Mouse (Mus musculus): ENCODE results near the gene Qrich2.
"Not testable (repeated sequence)": the region's sequence is repeated elsewhere in the genome, so short reads cannot be mapped to it uniquely, and the experiment has no call there.

The Qrich2 gene

DNA sequence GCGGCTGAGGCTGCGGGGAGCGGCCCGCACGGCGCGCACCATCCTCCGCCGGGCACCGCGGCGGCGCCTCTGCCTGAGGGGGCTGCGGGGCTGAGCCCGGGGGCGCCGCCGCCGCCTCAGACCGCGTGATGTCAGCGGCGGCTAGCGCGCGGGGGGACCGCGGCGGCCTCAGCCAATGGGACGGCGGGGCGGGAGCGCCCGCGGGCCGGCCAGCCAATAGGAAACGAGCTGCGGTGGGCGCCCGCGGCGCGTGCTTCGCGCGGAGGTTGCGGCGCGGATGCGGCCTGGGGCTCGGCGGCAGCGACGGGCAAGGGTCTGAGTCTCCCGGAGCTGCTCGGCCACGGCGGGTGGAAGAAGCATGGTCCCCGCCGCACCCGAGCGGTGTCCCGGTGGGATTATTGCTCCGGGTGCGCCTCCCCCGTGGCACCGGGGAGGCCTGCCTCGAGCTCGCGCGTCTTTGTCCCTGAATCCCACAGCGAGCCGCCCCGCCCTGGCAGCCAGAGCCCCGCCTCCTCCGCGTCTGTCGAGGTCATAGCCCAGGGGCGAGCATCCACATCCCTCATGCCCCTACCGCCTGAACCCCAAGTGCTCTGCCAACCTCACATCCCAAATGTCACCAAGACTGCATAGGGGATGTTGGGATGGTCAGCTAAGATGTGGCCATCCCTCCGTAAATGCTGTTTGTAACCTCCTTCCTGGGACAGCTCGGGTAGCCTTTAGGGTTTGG is 53.0 kb downstream of the Qrich2 start, which contains the start of gene Rnf157:
Rnf157 (minus strand) TSS at position 129 of the 727 bp plus-strand sequence.
- CTCF ChIA-PET = no interaction called here

DNA sequence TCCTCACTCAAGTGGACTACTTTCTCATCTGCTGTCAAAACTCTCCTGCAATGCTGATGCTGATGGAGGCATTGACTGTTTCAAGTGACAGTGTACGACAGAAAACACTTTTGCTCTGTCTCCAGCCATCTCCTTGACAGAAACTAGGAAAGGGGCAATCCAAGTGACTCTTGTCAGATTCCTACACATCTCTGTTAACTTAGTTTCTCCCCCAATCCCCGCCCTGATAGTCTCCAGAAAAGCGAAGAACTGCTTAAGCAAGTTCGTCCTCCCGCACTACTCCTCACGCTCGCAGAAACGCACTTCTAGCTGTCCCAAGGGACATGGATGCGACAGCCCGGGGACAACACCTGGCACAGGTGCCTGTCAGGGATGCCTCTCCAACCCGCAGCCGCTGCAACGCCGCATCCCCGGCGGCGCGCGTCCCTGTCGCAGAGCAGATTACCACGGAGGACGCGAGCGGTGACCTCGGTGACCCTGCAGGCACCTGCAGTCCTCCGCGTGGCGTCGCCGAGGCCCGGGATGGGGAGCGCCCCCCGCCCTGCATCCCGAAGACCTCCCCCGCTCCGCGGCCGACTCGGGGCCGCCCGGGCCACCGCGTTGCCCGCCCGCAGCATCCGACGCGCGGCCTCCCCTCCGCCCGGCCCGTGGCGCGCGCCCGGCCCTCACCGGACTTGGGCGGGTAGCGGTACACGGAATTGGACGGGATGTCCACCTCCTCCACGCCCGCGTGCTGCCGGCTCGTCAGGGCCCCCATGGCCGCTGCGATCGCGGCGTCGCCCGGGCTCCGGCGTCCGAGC is 53.8 kb downstream of the Qrich2 start:
- CTCF ChIA-PET = interaction anchor here (0.7 to 1.0 kb wide), 2 partner anchors 25 to 32 kb away, joined by 3 to 4 read pairs; no protein-coding TSS in a partner anchor

DNA sequence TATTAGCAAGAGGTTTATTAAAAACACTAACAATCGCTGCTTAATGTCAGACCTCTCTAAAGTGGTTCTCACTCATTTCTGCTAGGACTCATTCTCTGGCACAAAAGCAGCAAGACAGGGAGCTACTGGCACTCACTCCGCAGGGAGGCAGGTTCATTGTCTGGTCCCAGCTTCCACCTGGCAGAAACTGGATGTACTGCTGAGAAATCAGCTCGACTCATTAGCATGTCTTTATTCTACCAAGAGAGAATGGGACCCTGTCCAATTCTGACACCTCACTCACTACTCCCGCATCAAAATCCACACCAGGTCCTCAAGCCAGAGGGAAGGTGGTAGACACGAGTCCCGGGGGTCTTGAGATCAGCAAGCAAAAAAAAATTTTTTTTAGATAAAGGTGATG is 54.5 kb downstream of the Qrich2 start:
- CTCF ChIA-PET = interaction anchor here (0.7 to 1.0 kb wide), 2 partner anchors 26 to 31 kb away, joined by 3 to 4 read pairs; no protein-coding TSS in a partner anchor

DNA sequence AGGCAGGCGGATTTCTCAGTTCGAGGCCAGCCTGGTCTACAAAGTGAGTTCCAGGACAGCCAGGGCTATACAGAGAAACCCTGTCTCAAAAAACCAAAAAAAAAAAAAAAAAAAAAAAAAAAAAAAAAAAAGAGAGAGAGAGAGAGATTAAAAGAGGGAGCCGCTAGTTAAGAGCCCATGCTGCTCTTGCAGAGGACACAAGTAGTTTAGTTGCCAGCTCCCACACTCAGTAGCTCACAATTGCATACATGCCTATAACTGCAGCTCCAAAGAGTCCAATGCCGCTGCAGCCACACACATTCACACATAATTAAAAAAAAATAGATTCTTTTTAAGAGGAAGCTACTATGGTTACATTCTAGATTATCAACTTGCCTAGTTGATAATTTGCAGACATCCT is 55.6 kb downstream of the Qrich2 start:
- CTCF ChIA-PET = not testable (repeated sequence)

DNA sequence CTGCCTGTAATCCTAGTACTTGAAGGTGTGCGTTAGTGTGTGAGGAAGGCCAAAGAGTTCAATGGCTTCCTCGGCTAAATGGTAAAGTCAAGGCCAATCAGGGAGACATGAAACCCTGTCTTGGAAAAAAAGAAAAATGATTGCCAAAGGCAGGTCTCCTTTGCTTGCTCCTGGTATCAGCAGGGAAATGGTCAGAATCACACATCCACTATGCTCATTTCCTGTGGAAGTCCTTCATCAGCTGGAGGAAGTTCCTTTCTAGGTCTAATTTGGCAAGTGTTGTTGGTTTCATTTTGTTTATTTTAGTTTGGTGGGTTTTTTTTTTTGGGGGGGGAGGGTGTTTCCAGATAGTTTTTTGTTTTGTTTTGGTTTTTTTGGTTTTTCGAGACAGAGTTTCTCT is 57.0 kb downstream of the Qrich2 start:
- CTCF ChIA-PET = interaction anchor here (0.7 to 0.9 kb wide), 2 partner anchors 197 to 388 kb away, joined by 6 to 8 read pairs; no protein-coding TSS in a partner anchor

DNA sequence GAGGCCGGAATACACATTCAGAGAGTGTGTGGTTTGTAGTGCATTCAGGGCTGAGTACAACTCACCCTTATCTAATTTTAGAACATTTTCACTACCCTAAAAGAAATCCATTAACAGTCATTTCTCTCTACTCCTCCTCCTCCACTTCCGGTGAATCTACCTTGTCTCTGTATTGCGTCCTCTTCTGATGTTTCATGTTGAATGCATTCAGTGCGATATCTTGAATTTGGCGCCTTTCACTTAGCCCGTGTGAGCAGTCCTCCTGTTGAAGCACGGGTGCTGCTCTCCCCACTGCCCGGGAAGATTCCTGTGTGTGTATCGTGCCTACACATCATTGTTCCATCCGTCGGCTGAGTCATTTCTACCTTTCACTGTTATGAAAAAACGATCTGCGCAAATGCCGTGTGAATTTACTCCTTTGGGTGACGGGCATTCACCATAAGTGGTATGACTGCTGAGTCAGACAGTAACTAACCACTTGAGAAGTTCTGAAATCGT is 59.8 kb downstream of the Qrich2 start:
- CTCF ChIA-PET = interaction anchor here (0.8 kb wide), 1 partner anchor 16 kb away, joined by 3 read pairs; no protein-coding TSS in a partner anchor

DNA sequence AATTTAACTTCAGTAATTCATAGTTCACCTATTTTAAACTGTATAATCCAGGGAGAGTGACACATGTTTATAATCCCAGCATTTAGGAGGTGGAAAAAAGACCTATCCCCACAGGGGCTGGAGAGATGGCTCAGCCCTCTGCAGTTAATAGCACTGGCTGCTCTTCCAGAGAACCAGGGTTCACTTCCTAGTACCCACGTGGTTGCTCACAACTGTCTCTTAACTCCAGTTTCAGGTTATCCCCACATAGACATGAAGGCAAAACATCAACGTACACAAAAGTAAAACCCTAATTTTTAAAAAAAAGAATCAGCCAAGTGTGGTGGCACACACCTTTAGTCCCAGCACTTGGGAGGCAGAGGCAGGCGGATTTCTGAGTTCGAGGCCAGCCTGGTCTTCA is 60.4 kb downstream of the Qrich2 start:
- CTCF ChIA-PET = interaction anchor here (0.5 to 0.7 kb wide), 2 partner anchors 41 to 215 kb away, joined by 4 to 7 read pairs; no protein-coding TSS in a partner anchor

DNA sequence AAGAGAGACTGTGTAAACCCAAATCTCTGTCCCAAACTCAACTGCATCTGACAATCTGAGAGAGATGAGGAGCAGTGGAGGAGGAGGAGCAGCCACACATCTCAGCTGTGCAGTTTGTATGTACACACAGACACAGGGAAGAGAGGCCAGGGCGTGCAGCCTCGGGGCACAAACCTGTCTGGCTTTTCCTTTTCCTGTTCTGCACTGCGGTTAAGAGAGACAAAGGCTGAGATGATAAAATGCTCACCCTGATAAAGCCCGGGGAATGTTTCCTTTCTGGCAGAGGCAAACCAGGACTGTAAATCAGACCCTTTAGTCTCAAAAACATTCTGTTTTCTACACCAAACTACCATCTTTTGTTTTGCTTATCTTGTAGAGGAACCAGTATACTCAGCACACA is 65.5 kb downstream of the Qrich2 start:
- CTCF ChIA-PET = no interaction called here

DNA sequence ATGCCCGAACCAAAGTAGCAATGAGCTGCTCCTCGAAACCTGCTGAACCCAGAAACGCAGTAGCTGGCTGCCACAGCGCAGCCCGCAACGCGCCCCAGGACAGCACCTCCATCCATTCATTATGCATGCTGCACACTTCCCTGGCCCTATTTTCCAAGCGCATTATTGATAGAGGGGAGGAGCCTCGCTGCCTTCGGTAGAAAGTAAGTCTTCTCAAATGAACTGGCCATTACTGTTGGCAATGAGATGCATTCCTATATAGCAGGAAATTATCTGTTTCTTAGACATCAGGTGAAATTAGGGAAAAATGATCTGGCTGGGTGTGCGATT is 67.7 kb downstream of the Qrich2 start:
- CTCF ChIA-PET = no interaction called here

DNA sequence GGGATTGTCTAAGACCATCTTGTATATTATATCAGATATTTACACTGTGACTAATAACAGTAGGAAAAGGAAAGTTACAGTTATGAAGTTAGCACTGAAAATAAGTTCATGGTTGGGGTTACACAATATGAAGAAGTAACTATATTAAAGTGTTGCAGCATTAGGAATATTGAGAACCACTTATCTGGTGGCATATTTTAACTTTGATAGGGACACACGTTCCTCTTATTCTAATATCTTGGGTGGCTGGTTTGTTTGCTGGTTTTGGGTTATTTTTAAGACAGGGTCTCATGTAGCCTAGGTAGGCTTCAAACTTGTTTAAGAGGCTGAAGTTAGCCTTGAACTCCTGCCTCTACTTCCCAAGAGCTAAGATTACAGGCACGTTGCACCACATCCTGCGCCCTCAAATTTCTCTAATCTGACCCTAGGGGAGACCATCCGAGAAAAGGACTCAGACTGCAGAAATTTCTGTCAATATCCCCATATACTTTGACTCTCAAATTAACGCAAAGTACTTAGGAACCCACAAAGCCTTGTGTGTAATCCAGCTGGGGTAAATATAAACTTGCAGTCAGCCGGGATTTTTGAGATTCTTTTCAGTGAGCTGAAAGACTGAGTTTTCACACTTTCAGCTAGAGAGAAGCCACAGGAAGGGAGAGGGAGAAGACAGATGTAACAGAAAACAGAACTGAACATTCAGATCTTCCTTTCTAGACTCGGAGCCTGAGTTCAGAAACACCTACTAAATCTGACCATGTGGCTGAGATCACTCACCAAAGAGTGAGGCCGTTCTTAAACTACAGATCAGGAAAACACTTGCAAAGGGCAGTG is 68.3 kb downstream of the Qrich2 start:
- CTCF ChIA-PET = no interaction called here

DNA sequence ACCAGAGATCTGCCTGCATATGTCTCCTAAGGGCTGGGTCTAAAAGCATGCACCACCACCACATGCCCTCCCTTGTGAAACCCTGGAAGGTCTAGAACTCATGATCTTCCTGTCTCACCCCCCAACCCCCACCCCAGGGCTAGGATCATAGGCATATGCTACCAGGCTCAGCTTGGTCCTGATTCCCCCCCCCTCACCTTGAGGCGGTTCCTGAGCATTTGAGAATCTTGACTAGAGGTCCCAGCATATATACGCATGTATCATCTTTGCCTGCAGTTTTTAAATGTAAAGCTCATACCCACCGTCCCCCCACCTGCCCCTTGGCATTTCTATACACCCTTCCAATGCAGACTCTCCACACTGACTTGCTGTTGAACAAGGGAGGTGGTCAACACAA is 69.1 kb downstream of the Qrich2 start:
- CTCF ChIA-PET = interaction anchor here (0.6 kb wide), 1 partner anchor 39 kb away, joined by 3 read pairs; no protein-coding TSS in a partner anchor

DNA sequence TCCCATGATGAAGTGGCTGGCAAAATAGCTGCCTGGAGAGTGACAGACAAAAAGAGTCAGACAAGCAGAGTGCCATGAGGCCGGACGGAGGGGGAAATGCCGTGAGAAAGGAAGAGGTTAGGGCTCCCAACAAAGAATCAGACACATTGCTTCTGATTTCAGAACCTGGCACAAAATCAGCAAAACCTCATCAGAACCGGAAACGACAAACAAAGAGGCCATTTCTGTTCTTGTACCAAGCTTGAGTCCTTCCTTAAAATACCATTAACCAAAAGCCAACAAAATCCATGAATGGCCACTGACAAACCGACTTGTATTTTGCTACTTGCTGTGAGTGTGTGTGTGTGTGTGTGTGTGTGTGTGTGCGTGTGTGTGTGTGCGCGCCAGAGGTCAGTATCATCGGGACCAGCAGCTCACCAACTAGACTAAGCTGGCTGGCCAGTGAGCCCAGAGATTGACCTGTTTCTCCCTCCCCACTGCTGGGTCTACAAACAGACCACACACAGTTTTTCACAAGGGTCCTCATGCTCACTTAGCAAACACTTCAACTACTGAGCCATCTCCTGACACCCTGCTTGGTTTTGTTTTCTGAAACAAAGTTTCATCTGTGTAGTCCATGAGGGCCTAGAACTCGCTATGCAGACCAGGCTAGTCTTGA is 69.6 kb downstream of the Qrich2 start:
- CTCF ChIA-PET = interaction anchor here (0.6 kb wide), 1 partner anchor 39 kb away, joined by 3 read pairs; no protein-coding TSS in a partner anchor

DNA sequence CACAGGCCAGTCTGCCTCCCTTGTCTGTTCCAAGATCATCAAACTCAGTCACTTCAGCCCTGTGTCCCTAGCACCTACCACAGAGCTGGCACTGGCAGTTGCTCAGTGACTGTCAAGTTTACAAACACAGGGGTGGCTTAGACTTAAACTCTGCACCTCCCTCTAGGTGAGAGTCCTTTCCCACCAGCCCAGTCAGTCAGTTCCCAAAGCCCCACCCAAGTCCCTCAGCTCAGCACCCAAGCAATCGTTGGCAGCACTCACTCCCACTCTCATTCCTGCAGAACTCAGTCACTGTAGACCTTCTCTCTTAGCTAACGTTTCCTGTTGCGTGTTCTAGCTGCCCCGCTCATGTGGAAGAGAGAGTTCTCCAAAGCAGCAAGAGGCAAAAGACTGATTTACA is 71.3 kb downstream of the Qrich2 start:
- CTCF ChIA-PET = interaction anchor here (1.0 to 1.4 kb wide), 2 partner anchors 51 to 69 kb away, joined by 3 to 4 read pairs; no protein-coding TSS in a partner anchor

Measured in spleen, embryonic (tissue).